Mouse (Mus musculus) v-Abl transformed pro-B cells (cell line): ENCODE data around the gene Snu13.

ENCODE experiments used
- in situ Hi-C, 2 experiments: fragments of 400-800 bp; cut with MboI; formaldehyde crosslinking; loops; one replicate each; pipeline ENCODE4 v1.15.1; 2025; ENCODE audit not compliant: unreplicated experiment in 2 of 2

The Snu13 gene

GRCm38 (mm10) chr15:82047080-82047883 is at the start of gene Snu13:
Gene Snu13 (minus strand): TSS chr15:82047598.
- in situ Hi-C loops: loop anchor here in 1 of 2 experiments (5.0 to 25.0 kb wide), 3 partner anchors 35 to 1510 kb away; no protein-coding TSS in a partner anchor

GRCm38 (mm10) chr15:82091061-82091460 is 43.7 kb upstream of the Snu13 start:
- in situ Hi-C loops: loop anchor here in 1 of 2 experiments (25.0 kb wide), 1 partner anchor 1646 kb away; the partner anchor contains the start of gene Scube1

- in situ Hi-C loops: loop anchor here in 1 of 2 experiments (25.0 kb wide), 1 partner anchor 1650 kb away; the partner anchor contains the start of gene Scube1
Observed at GRCm38 (mm10) chr15:82087266-82087665, 39.9 kb upstream of the Snu13 start.

GRCm38 (mm10) chr15:82086131-82086530 is 38.7 kb upstream of the Snu13 start:
- in situ Hi-C loops: loop anchor here in 1 of 2 experiments (25.0 kb wide), 1 partner anchor 1651 kb away; the partner anchor contains the start of gene Scube1

GRCm38 (mm10) chr15:82085606-82086005 is 38.2 kb upstream of the Snu13 start:
- in situ Hi-C loops: loop anchor here in 1 of 2 experiments (25.0 kb wide), 1 partner anchor 1652 kb away; the partner anchor contains the start of gene Scube1

- in situ Hi-C loops: loop anchor here in 1 of 2 experiments (25.0 kb wide), 1 partner anchor 1656 kb away; the partner anchor contains the start of gene Scube1
Observed at GRCm38 (mm10) chr15:82081161-82081560, 33.8 kb upstream of the Snu13 start.

- in situ Hi-C loops: loop anchor here in 1 of 2 experiments (25.0 kb wide), 1 partner anchor 1657 kb away; the partner anchor contains the start of gene Scube1
Observed at GRCm38 (mm10) chr15:82079883-82080282, 32.5 kb upstream of the Snu13 start.

- in situ Hi-C loops: loop anchor here in 1 of 2 experiments (25.0 kb wide), 1 partner anchor 1989 kb away; the partner anchor contains the start of gene Efcab6
Observed at GRCm38 (mm10) chr15:82073490-82073889, 26.1 kb upstream of the Snu13 start.

DNA sequence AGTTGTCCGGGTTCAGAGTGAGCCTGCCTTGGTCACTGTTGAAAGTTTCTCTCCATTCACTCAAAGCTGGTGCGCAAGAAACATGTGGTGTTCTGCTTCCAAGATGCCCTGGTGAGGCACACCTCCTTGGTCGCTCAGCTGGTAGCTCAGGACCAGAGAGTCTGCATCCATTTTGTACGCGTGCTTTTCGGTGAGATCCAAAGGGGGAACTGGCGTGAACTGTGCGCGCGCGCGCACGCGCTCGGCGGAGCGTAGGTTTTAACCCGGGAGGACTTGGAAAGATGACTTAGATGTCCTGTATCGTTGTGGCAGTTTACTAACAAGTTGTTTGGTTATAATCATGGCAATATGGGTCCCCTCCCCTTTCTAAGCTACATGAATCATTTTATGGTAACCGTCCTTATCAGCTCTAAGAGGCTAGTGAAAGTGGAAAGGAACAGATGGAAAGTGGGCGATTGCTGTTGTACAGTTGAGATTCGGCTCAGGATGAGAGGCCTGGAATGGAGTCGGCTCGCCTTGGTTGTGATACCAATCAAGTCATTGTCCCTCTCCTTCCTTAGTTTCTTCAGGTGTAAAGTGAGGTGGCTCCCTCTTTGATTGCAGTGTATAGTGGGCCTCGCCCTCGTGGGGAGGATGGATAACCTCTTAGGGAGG is 24.5 kb upstream of the Snu13 start:
- in situ Hi-C loops: loop anchor here in 1 of 2 experiments (25.0 kb wide), 1 partner anchor 1990 kb away; the partner anchor contains the start of gene Efcab6

- in situ Hi-C loops: loop anchor here (5.0 to 25.0 kb wide), 4 partner anchors 45 to 1992 kb away; partner anchors contain the start of gene Efcab6 (in 1 of the 2)
Observed at GRCm38 (mm10) chr15:82069898-82070297, 22.5 kb upstream of the Snu13 start, which contains the start of gene Mei1. Gene Mei1 (plus strand): TSS chr15:82069996.

GRCm38 (mm10) chr15:82065511-82065910 is 18.1 kb upstream of the Snu13 start:
- in situ Hi-C loops: loop anchor here (5.0 to 25.0 kb wide), 4 partner anchors 49 to 1997 kb away; partner anchors contain the start of gene Efcab6 (in 1 of the 2)

DNA sequence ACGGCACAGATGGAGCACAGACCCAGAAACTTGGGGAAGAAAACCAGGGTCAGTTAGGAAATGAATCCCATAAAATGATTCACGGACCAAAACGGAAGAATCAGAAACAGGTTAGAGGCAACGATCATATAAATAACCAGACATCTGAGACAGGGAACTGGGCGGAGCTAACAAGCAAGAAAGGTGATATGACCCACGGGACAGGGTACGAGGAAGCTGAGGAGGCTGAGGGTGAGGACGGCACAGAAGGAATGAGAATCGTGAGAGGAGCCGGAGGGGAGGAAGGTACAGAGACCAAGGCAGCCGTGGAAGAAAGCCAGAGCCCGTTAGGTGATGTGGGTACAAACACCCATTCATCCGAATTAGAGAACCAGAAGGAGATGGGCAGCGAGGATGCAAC is 16.5 kb upstream of the Snu13 start:
- in situ Hi-C loops: loop anchor here (5.0 to 25.0 kb wide), 3 partner anchors 48 to 1998 kb away; partner anchors contain the start of gene Efcab6 (in 1 of the 2)

- in situ Hi-C loops: loop anchor here (10.0 to 25.0 kb wide), 2 partner anchors 104 to 2004 kb away; partner anchors contain the start of gene Efcab6 (in 1 of the 2)
Observed at GRCm38 (mm10) chr15:82058719-82059201, 11.4 kb upstream of the Snu13 start, which contains the start of gene 4930407I10Rik. Gene 4930407I10Rik (plus strand): TSS chr15:82059151.

GRCm38 (mm10) chr15:82052544-82052943 is 5.1 kb upstream of the Snu13 start:
- in situ Hi-C loops: loop anchor here (10.0 to 25.0 kb wide), 2 partner anchors 98 to 2010 kb away; partner anchors contain the start of gene Efcab6 (in 1 of the 2)

- in situ Hi-C loops: loop anchor here in 1 of 2 experiments (5.0 to 25.0 kb wide), 3 partner anchors 34 to 1509 kb away; no protein-coding TSS in a partner anchor
Observed at GRCm38 (mm10) chr15:82046246-82046891, 1.0 kb downstream of the Snu13 start.

DNA sequence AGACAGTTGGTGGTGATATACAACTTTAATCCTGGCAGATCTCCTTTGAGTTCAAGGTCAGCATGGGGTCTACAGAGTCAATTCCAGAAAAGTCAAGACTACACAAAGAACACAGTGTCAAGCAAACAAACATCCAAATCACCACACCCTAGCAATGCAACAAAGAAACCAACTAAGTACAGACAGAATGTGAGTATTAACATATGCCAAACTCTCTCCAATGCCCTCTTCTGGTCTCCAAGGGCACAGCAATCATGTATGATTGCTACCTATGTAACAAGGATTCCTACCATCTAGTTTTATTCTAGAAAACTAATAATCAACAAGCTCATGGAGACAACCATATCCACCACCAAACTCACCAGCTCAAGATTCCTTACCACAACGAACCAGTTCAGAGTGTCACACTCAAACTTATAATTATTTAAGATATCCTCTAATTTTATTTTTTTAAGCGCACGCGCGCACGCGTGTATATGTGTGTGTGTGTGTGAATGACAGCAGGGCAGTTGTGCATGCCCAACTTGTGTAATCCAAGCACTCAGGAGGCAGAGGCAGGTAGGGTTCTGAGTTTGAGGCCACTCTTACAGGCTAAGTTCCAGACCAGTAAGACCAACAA is 3.1 kb downstream of the Snu13 start:
- in situ Hi-C loops: loop anchor here in 1 of 2 experiments (25.0 kb wide), 1 partner anchor 1507 kb away; no protein-coding TSS in a partner anchor

DNA sequence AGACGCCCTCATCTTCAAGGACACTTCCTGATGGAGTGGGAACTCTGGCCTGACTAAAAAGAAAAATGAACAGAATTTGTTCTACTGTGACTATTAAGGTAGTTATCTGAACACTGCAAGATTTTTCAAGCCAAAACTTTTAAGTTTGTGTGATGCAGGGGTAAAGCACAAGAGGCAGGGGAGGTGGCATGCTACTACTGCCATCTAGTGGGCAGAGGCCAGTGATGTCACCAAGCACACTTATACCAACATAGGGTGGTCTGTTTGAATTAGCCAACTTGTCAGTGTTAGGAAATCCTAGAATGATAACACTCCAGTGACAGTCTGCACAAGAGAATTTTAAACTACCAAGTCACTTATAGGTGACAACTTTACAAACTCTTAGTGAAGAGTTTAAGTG is 6.7 kb downstream of the Snu13 start:
- in situ Hi-C loops: loop anchor here in 1 of 2 experiments (25.0 kb wide), 1 partner anchor 1503 kb away; no protein-coding TSS in a partner anchor

GRCm38 (mm10) chr15:82035904-82036689 is 11.3 kb downstream of the Snu13 start:
- in situ Hi-C loops: loop anchor here in 1 of 2 experiments (25.0 kb wide), 1 partner anchor 1499 kb away; no protein-coding TSS in a partner anchor
